Mouse (Mus musculus): ENCODE measurements at regions not wholly inside any gene's neighbourhood (a gene's known extent, or its start where the extent isn't known, plus 50 kb on each side); places are given as distances from the start of the nearest gene placed in this dataset.
A peak's percentile ranks its signal among the peaks of the same experiment; 100 is the strongest.

DNA sequence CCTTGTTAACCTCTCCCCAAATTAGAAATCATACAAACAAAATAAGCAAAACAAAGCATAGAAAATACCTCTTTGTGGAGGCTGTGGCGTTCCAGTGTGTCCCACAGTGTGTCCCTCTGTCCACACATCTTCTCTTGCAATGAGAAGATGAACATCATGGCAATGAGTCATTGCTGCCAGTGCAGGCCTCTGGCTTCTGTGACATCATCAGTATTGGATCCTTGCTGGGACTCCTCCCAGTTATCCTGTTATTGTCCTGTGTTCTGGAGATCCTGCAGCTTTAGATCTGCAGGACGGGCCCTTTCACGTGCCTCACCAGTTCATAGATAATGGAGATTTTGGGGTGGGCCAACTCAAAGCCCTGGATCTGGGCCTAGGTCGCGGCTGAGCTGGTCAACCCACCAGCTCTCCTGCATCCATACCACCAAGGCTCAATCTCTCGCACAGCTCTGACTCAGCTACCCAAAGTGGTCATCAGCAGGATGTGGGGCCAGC is 80.9 kb downstream of the Tmem212 start:
- no peak for DNase-seq (ENCODE audit: low spot score)

DNA sequence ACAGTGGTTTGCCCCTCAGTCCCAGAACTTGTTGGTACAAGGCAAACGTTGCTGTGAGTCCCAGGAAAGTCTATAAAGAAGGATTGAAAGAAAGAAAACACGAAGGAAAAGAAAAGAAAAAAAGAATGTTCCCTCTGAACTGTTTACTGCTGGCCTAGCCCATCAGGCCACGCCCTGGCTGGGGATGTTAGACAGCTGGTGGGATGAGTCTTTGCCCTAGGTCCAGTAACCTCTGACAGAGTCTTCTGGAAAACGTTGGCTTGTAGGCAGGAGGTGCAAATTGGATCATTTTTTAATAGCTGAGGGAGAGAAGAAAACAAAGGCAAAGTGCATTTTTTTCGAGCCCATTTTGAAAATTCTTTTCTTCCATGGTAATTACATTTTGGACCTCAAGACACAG is 91.9 kb downstream of the Tmem212 start:
- DNase-seq (ENCODE audit: low spot score), result no peak

DNA sequence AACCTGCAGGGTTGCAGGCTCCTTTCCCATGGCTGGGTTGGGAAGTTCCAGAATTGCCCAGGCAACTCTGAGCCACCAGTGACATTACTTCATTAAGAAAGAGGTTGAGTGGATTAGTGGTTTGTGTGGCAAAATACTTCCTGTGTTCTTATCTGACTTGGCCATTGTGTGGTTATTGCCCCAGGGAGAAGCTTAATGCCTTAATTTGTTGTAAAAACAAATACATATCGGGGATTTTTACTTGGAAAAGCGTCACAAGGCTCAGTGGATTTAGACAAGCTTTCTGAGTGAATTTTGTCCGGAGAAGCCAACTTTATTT is 80.5 kb upstream of the Fndc3b start:
- peak; percentile 10 for DNase-seq (ENCODE audit: low spot score)

DNA sequence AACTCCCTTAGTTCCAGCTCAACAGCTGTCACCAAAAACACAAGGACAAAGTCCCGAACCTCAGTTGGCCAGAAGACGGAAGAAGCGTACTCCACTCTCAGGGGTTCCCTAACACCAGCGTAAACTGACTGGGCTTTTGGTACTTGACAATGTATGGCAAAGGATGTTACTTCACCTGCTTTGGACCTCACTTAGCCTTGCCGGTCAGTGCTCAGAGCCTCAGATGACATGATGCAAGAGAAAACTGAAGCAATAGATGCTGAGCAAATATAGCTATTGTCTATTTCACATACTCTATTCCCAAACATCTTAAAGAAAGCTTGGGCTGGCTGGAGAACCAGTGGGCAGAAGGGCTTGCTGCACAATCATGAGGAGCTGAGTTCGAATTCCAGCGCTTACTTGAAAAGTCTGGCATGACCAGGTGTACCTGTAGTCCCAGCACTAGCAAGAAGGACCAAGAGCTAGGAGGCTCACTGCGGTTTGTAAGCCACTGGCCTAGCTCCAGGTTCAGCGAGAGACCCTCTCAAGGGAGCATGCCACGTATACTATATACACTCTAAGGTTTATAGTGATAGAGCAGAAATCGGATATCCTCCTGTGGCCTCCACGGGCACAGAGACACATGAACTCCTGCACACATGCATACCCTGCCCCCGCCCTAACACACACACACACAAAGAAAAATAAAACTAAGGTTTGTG is 80.0 kb upstream of the Fndc3b start:
- DNase-seq (ENCODE audit: low spot score), result no peak

DNA sequence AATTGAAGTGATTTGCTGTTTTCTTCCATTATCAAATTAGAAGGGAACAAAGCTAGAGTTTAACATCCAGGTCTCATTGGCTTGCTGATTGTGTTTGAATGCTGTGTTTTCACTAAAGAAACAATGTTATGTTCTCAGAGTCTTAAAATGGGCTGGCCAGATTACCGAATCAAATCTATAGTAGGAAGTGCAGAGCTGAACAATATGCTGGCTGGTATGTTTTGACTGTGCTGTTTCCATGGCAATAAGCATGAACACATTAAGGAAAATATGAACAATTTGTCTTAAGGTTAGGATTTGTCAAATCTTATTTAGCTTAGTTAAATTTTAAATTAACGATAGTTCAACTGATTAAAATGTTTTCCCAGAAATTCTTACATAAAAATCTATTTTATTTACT is 72.8 kb upstream of the Fndc3b start:
- DNase-seq (ENCODE audit: low spot score), result no peak

DNA sequence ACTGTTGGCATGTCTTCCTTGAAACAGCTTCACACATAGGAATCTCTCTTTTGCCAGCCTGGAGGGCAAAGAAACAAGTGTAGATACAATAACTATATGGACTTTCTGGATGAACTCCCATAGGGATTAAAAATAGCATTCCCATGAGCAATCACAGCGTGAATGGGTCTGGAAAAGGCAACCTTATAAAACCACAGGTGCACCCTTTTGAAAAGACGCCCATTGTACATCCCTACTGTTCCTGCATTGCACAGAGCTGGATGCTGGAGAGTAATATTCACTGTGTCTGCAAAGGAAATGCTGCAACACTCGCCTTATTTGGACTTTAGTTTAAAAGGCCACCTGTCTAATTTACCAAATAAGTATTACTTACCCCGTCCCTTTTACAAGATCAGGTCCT is 72.4 kb upstream of the Fndc3b start:
- DNase-seq (ENCODE audit: low spot score), result no peak

DNA sequence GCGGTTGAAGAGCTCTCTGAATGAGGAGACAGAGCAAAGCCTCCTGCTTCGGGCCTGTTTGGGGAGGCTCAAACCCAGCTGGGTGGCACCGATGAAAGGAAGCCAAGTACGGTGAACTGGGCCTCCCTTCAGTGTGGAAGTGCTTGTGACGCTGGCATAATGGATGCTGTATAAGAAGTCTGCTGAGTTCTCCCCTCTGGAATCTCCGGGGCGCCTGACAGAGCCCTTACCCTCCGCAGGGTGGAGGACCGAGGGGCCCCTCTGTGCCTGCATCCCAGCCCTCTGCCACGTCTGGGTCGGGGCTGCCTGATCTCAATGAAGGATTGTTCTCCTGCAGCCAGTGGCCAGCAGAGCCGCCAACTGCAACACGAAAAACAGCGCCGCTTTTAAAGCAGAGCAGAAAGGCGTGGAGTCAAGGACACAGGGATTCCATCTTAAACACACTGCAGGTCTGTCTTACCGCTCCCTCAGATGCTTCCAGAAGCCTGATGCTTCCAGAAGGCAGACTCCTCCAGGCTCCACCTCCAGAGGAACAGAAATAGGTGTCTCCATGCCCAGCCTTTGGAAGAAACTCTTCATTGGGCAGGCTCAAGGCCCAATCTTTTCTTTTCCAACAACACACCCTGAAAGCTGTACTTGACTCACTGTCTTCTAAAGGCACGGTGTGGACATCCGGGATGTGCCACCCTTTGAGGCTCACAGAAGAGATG is 71.1 kb upstream of the Fndc3b start:
- DNase-seq (ENCODE audit: low spot score), result no peak

DNA sequence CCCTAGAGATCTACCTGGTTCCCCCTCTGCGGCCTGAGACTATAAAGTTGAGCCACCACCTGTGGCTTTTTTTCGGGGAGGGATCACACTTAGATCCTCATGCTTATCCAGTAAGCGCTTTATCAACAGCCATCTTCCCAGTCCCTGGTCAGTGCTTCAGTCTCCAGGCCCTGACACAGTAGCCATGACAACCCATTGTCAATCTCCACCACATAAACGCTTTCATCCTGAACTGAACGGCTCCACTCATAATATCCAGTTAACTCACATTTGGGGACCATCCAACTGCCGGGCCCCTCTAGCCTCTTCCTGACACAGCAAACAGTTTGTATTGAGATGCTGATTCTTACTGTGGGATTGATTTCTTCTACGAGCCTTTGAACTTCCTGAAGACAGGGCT is 68.8 kb upstream of the Fndc3b start:
- no peak for DNase-seq (ENCODE audit: low spot score)

DNA sequence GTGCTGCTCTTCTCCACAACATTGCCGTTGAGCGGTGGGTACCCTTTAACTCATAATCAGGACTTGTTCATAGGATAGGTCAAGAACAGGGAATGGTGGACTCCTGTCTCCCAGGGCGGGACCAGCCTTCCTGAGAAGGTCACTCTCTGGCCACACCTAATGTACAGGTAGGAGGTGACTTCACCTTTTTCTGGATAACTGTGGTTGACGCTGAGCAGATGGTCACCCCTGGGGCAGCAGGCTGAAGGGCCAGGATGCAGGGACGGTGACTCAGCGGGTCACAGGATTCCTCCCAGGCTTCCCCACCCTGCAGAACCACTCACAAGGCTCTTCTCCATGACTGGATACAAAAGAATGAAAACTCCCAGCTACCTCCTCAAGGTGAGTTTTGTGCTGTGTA is 66.6 kb upstream of the Fndc3b start:
- no peak for DNase-seq (ENCODE audit: low spot score)

DNA sequence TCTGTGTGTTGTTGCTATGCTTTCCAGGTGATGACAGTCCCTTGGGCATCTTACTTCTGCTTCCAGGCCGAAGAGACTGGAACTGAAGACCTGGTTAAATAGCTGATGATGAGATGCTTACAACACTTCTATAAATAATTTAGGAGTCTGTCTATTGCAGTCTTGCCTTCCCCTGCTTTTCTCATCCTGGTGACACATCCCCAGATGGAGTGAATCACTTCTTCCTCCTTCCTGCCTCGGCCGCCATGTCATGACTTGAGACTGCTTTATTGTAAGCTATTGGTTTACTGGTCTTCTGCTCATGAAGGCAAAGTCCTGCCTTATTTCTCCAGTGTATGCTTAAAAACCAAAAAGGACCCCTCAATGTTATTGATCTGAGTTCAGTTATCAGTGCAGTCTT is 62.1 kb upstream of the Fndc3b start:
- no peak for DNase-seq (ENCODE audit: low spot score)

DNA sequence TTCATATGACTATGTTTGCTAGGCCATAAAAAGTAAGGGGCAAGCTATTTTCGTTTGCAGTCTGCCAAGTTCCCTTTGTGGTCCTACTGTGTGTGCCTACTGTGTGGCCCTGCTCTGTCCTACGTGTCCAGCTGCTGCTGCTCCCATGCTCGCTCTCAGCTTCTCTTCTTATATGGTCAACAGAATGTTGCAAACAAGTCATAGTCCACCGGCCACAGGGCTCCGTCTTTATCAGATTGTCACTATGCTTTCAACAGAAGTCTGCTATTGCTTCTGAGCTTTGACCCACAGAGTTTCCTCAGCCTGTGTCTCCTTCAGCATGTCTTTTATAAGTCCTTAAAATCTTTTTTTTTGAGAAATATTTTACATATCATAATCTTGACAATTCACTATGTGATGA is 58.3 kb upstream of the Fndc3b start:
- no peak for DNase-seq (ENCODE audit: low spot score)

DNA sequence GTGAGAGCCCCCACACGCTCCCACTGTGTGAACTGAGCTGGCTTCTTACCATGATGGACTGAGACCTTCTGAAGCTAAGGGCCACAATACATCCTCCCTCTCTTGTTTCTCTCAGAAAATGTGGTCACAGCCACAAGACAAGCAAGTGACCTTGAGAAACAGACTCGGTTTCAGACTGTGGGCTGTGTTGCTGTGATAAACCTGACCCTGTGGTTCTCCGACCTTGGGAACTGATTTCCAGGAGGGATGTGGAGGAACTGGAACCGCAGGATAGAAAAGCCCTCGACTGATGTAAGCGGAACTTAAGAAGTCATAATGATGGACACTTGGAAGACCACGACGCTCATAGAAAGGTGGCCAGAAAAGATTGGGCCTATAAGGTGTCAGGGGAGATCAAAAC is 56.1 kb upstream of the Fndc3b start:
- DNase-seq (ENCODE audit: low spot score), result no peak

DNA sequence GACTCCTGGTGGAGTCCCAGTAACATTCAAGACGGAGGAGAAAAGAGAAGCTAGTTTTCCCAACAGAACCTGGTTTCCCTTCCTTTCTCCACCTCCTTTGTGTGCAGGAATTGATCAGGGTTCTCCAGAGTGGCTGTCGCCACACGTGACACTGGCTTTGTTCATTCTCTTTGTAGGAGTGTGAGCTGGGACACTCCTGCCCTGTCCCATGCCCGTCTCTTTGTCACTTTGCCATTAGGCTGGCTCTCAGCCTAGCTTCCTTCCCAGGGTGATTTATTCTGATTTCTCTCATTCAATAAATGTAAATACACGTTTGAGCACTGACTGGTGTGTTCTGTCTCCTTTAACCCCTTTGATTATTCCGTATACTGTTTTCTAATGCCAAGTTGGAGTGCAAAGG is 55.3 kb upstream of the Fndc3b start:
- DNase-seq (ENCODE audit: low spot score), result no peak

DNA sequence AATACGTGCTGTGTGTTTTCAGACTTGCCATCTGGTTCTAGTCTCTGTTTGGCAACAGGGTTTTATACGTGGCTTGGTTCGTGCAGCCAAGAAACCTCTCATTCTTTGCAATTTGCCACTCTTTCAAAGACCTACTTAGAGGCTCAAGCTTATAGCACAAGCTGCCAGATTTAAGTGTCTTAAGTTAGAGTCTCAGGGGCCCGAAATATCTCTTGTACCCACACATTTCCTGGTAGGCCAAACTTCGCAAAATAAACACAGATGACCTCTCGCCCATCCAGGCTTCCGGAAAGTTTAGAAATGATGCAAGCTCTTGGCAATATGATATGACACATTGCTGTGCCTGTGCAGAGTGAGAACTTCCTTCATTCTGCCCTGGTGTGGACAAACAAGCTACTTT is 54.8 kb upstream of the Fndc3b start:
- DNase-seq (ENCODE audit: low spot score), result peak; percentile 46

DNA sequence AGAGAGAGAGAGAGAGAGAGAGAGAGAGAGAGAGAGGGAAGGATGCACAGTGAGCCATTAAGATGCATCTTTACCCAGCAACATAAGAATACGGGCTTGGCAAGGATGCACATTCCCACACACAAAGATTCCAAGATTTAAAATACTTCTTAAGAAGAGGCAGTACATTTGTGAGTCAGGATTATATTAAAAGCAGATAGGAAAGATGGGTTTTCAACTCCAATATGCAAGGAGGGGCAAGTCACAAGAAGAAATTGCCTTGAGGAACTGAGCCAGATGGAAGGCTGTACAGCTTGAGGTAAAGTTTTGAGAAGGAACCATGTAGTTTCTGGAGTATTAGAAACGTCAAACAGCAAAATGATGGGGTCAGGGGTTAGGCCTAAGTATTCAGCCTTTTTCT is 53.4 kb upstream of the Fndc3b start:
- DNase-seq (ENCODE audit: low spot score), result no peak

DNA sequence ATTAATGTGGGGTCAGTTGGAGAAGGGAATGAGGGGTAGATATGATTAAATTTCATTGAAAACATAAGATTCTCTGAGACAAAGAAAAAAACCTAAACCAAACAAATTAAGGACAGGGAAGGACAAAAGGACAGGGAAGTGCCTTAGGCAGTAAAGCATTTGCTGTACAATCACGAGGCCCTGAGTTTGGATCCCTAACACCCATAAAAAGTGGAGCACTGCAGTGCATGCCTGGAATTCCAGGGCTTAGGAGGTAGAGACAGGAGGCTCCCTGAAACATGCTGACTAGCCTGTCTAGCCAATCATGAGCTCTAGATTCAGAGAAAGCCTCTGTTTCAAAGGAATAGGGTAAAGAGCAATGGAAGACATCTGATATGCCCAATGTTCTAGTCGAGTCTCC is 49.9 kb upstream of the Fndc3b start:
- DNase-seq (ENCODE audit: low spot score), result no peak

Measured in MN1 (cell line).